In genomic region chr17:34593752-34594525, GRCm38 (mm10) we compare ENCODE assay signal across 8 mouse cellular contexts. TPM values are rescaled to one million over a fixed set of nuclear protein-coding genes. Genes with fewer than 3 reads are reported as not detected.
DNase-seq lines count a peak whose midpoint lies in the region; ATAC-seq and TF ChIP-seq lines count a peak whose summit lies in the region.

No protein-coding gene starts in this region.

- peaks cover 26% of the 10 kb centered on the region for H3K4me1 ChIP-seq in heart, postnatal 0 days (ENCODE audit: control insufficient read depth, insufficient read depth)
- peaks cover 87% of the 10 kb centered on the region for H3K4me1 ChIP-seq in liver, embryonic 13.5 days (replicated peaks)
- H3K4me1 ChIP-seq in stomach, embryonic 15.5 days: peaks cover 62% of the 10 kb centered on the region

- peak overlapping the region; percentile 79 for H3K4me2 ChIP-seq in heart, postnatal 0 days (ENCODE audit: low read depth, low read length)
- peak overlapping the region; percentile 99 for H3K4me2 ChIP-seq in liver, embryonic 13.5 days
- H3K4me2 ChIP-seq in stomach, embryonic 15.5 days: peak overlapping the region; percentile 87

- TF ChIP-seq EP300 in heart, postnatal 0 days (IDR thresholded peaks at IDR 0.05; ENCODE audit: low read depth): no peak

- H3K4me3 ChIP-seq in gastrocnemius, adult 2 months: peak overlapping the region; percentile 88
- H3K4me3 ChIP-seq in heart, postnatal 0 days (ENCODE audit: low read depth, low read length): peak overlapping the region; percentile 87
- H3K4me3 ChIP-seq in liver, embryonic 13.5 days (replicated peaks): peak overlapping the region; percentile 85
- H3K4me3 ChIP-seq in stomach, embryonic 15.5 days (replicated peaks): peak overlapping the region; percentile 71

- no peaks in the 10 kb centered on the region for H3K27me3 ChIP-seq in heart, postnatal 0 days (ENCODE audit: control insufficient read depth, insufficient read depth, low read length)
- H3K27me3 ChIP-seq in liver, embryonic 13.5 days: no peaks in the 10 kb centered on the region
- no peaks in the 10 kb centered on the region for H3K27me3 ChIP-seq in stomach, embryonic 15.5 days (replicated peaks)

- WGBS in heart, postnatal 0 days: 58% methylated on average over 33 of the region's 34 CpGs
- WGBS in liver, embryonic 13.5 days (ENCODE audit: insufficient replicate concordance): 62% methylated on average over 34 of the region's 34 CpGs
- WGBS in stomach, embryonic 15.5 days: 37% methylated on average over 33 of the region's 34 CpGs

- intact Hi-C loops in gastrocnemius, adult 2 months (cut with DNase I): no loop called here

- ATAC-seq in heart, postnatal 0 days (ENCODE audit: insufficient read depth, low read depth): no peak
- no peak for ATAC-seq in liver, embryonic 13.5 days (ENCODE audit: low read depth)
- ATAC-seq in stomach, embryonic 15.5 days (ENCODE audit: insufficient read depth, low FRiP score, low read depth): no peak

- peaks cover 24% of the 10 kb centered on the region for H3K36me3 ChIP-seq in heart, postnatal 0 days (replicated peaks; ENCODE audit: control insufficient read depth, insufficient read depth, low read length)
- peaks cover 23% of the 10 kb centered on the region for H3K36me3 ChIP-seq in liver, embryonic 13.5 days
- H3K36me3 ChIP-seq in stomach, embryonic 15.5 days: peaks cover 14% of the 10 kb centered on the region; the same call in 1 of the 2 replicates

- peak overlapping the region; percentile 91; the same call in 1 of the 2 replicates for H3K9ac ChIP-seq in heart, postnatal 0 days (replicated peaks; ENCODE audit: low read depth, low read length)
- H3K9ac ChIP-seq in liver, embryonic 13.5 days: peak overlapping the region; percentile 89
- H3K9ac ChIP-seq in stomach, embryonic 15.5 days: peak overlapping the region; percentile 91

- peak; percentile 44 for DNase-seq in gastrocnemius, adult 2 months
- no peak for DNase-seq in gastrocnemius, adult 8-10 months (ENCODE audit: low spot score in 2 of 2)
- peak; percentile 45 for DNase-seq in ZHBTc4 (ENCODE audit: low read depth, low spot score)
- no peak for DNase-seq in heart, postnatal 0 days (ENCODE audit: low spot score)
- DNase-seq in liver, embryonic 13.5 days: no peak
- no peak for DNase-seq in right cerebral cortex, postnatal 4 days
- DNase-seq in left cerebral cortex, adult 11 months (ENCODE audit: low spot score): no peak

- peak overlapping the region; percentile 97; the same call in 1 of the 2 replicates for H3K27ac ChIP-seq in gastrocnemius, adult 2 months
- H3K27ac ChIP-seq in heart, postnatal 0 days (ENCODE audit: low read depth): peak overlapping the region; percentile 93
- H3K27ac ChIP-seq in liver, embryonic 13.5 days: peak overlapping the region; percentile 92; the same call in 1 of the 2 replicates
- H3K27ac ChIP-seq in stomach, embryonic 15.5 days: peak overlapping the region; percentile 96

- TF ChIP-seq CTCF in gastrocnemius, adult 2 months (IDR thresholded peaks at IDR 0.05): no peak
- no peak for TF ChIP-seq CTCF in heart, postnatal 0 days (IDR thresholded peaks at IDR 0.05; ENCODE audit: low read depth)

- H3K9me3 ChIP-seq in heart, postnatal 0 days (replicated peaks; ENCODE audit: control insufficient read depth, low read length): no peaks in the 10 kb centered on the region
- H3K9me3 ChIP-seq in liver, embryonic 13.5 days (replicated peaks): no peaks in the 10 kb centered on the region
- H3K9me3 ChIP-seq in stomach, embryonic 15.5 days: no peaks in the 10 kb centered on the region

RNA-seq across cellular contexts. Expression of gene Pbx2, which starts 2.9 kb away (rescaled TPM):
- total RNA-seq in gastrocnemius, adult 2 months (2021): 10 to 100 TPM; 14.0 to 14.6 TPM
- total RNA-seq in gastrocnemius, adult 8-10 months (2022): 10 to 100 TPM in 3 of 4 experiments, 1 to 10 TPM in 1; 9.1 to 15.4 (median 13.8) TPM
- 42.6 and 59.1 TPM in 2 replicates for total RNA-seq in heart, postnatal 0 days (2014; rRNA removed; ENCODE audit: low replicate concordance)
- polyA plus RNA-seq in heart, postnatal 0 days (2015; fragmentation: Nextera tagmentation; extraction: Ambion mirVana): 3.3 and 4.4 TPM in 2 replicates
- polyA plus RNA-seq in liver, embryonic 13.5 days (2015; fragmentation: Nextera tagmentation; extraction: Ambion mirVana): 3.8 TPM in 2 replicates
- 8.5 and 9.2 TPM in 2 replicates for polyA plus RNA-seq in stomach, embryonic 15.5 days (2015; fragmentation: Nextera tagmentation; extraction: Ambion mirVana)

RNA-seq across cellular contexts. Expression of gene Ager, which starts 3.7 kb away (rescaled TPM):
- under 1 TPM in 1 of 2 experiments, not detected in 1; 0.31 TPM for total RNA-seq in gastrocnemius, adult 2 months (2021)
- total RNA-seq in gastrocnemius, adult 8-10 months (2022): under 1 TPM in 1 of 4 experiments, not detected in 3; 0.19 TPM
- 2.7 and 5.8 TPM in 2 replicates for total RNA-seq in heart, postnatal 0 days (2014; rRNA removed; ENCODE audit: low replicate concordance)
- polyA plus RNA-seq in heart, postnatal 0 days (2015; fragmentation: Nextera tagmentation; extraction: Ambion mirVana): 0.85 and 1.9 TPM in 2 replicates
- polyA plus RNA-seq in liver, embryonic 13.5 days (2015; fragmentation: Nextera tagmentation; extraction: Ambion mirVana): 0.68 and 0.72 TPM in 2 replicates
- 3.1 and 3.5 TPM in 2 replicates for polyA plus RNA-seq in stomach, embryonic 15.5 days (2015; fragmentation: Nextera tagmentation; extraction: Ambion mirVana)

RNA-seq across cellular contexts. Expression of gene Gpsm3, which starts 4.3 kb away (rescaled TPM):
- total RNA-seq in gastrocnemius, adult 2 months (2021): 1 to 10 TPM; 1.8 to 2.4 TPM
- 1 to 10 TPM in 1 of 4 experiments, under 1 TPM in 3; 0.53 to 1.8 (median 0.77) TPM for total RNA-seq in gastrocnemius, adult 8-10 months (2022)
- 0.53 and 3.1 TPM in 2 replicates for total RNA-seq in heart, postnatal 0 days (2014; rRNA removed; ENCODE audit: low replicate concordance)
- 5.9 and 6.0 TPM in 2 replicates for polyA plus RNA-seq in heart, postnatal 0 days (2015; fragmentation: Nextera tagmentation; extraction: Ambion mirVana)
- 8.5 and 8.9 TPM in 2 replicates for polyA plus RNA-seq in liver, embryonic 13.5 days (2015; fragmentation: Nextera tagmentation; extraction: Ambion mirVana)
- 10.2 and 11.9 TPM in 2 replicates for polyA plus RNA-seq in stomach, embryonic 15.5 days (2015; fragmentation: Nextera tagmentation; extraction: Ambion mirVana)

RNA-seq across cellular contexts. Expression of gene Rnf5, which starts 9.6 kb away (rescaled TPM):
- 10 to 100 TPM; 16.8 to 24.0 TPM for total RNA-seq in gastrocnemius, adult 2 months (2021)
- 10 to 100 TPM; 20.2 to 23.9 (median 22.7) TPM for total RNA-seq in gastrocnemius, adult 8-10 months (2022)
- 29.6 and 42.5 TPM in 2 replicates for total RNA-seq in heart, postnatal 0 days (2014; rRNA removed; ENCODE audit: low replicate concordance)
- 79.9 and 86.5 TPM in 2 replicates for polyA plus RNA-seq in heart, postnatal 0 days (2015; fragmentation: Nextera tagmentation; extraction: Ambion mirVana)
- polyA plus RNA-seq in liver, embryonic 13.5 days (2015; fragmentation: Nextera tagmentation; extraction: Ambion mirVana): 86.1 and 93.6 TPM in 2 replicates
- 130 and 142 TPM in 2 replicates for polyA plus RNA-seq in stomach, embryonic 15.5 days (2015; fragmentation: Nextera tagmentation; extraction: Ambion mirVana)

RNA-seq across cellular contexts. Expression of gene Agpat1, which starts 10.1 kb away (rescaled TPM):
- 10 to 100 TPM; 75.6 to 75.7 TPM for total RNA-seq in gastrocnemius, adult 2 months (2021)
- 100 to 1,000 TPM in 2 of 4 experiments, 10 to 100 TPM in 2; 89.5 to 104 (median 97.0) TPM for total RNA-seq in gastrocnemius, adult 8-10 months (2022)
- total RNA-seq in heart, postnatal 0 days (2014; rRNA removed; ENCODE audit: low replicate concordance): 112 and 120 TPM in 2 replicates
- polyA plus RNA-seq in heart, postnatal 0 days (2015; fragmentation: Nextera tagmentation; extraction: Ambion mirVana): 39.1 and 39.6 TPM in 2 replicates
- 24.9 and 27.0 TPM in 2 replicates for polyA plus RNA-seq in liver, embryonic 13.5 days (2015; fragmentation: Nextera tagmentation; extraction: Ambion mirVana)
- 49.3 and 50.8 TPM in 2 replicates for polyA plus RNA-seq in stomach, embryonic 15.5 days (2015; fragmentation: Nextera tagmentation; extraction: Ambion mirVana)

Comparison
In these comparisons a context has a peak if more than half of its experiments do, and no peak if none do; other contexts are left out.
1. DNase-seq: peak in gastrocnemius, adult 2 months (single experiment) and ZHBTc4 (single experiment); none in gastrocnemius, adult 8-10 months (0 of 2), heart, postnatal 0 days (single experiment), liver, embryonic 13.5 days (single experiment), right cerebral cortex, postnatal 4 days (single experiment) and left cerebral cortex, adult 11 months (single experiment).
2. Peak in every context shown above with its lines, with median percentiles within 50 percentile points of each other: H3K27ac ChIP-seq, H3K4me3 ChIP-seq, H3K4me2 ChIP-seq and H3K9ac ChIP-seq.